Mouse (Mus musculus): ENCODE data around the gene Ascc3.

DNA sequence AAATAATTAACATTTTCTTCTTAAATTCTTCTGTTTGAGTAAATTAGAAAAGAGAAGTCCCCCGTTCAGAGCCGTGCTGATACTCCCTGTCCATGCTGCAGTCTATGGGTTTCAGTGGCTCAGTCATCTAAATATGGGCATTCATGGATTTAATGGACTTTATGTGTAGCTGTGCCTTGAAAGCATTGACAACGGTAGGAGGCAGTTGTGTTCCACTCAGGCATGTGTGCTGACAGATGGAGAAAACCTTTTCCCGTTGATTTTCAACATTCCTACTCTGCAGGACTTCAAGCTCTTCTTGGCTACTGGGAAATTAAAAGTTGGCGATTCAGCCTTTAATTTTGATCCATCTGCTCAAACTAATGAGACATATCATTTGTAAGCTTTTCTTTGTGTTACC lies 79.0 kb downstream of the Ascc3 start:
- TF ChIP-seq NELFE (IDR thresholded peaks at IDR 0.05; ENCODE audit: low read depth, low read length) (no peak), EP300 (IDR thresholded peaks at IDR 0.05; ENCODE audit: low read length) (no peak)

All from CH12.LX (cell line).